Mouse (Mus musculus) heart, postnatal 0 days (tissue): ENCODE measurements around the gene Map2k5. TPM values are rescaled to one million over a fixed set of nuclear protein-coding genes. Genes with fewer than 3 reads are reported as not detected.

Experiments
- ATAC-seq: fragments of 200-750 bp; cut with Nextera tagmentation; 2 replicates; pipeline ENCODE4 v1.8.0; 2017; ENCODE audit warnings: low read depth, moderate number of reproducible peaks, moderate library complexity; ENCODE audit not compliant: insufficient read depth
- DNase-seq: peaks from one replicate; pipeline ENCODE4 v3.0.0-alpha.2; 2016; ENCODE audit warnings: low spot score
- H3K27ac ChIP-seq: fragments of 300-500 bp; sonication (generic); 2 replicates; pipeline ENCODE4 v1.5.1; 2014; ENCODE audit warnings: low read depth, mild to moderate bottlenecking
- H3K27me3 ChIP-seq: fragments of 300-500 bp; sonication (generic); 2 replicates; pipeline ENCODE4 v1.6.1; 2014; ENCODE audit warnings: low read length, mixed read lengths; ENCODE audit not compliant: control insufficient read depth, insufficient read depth
- H3K36me3 ChIP-seq: fragments of 300-500 bp; sonication (generic); replicated peaks from 2 replicates; pipeline ENCODE4 v1.6.1; 2014; ENCODE audit warnings: low read length, mixed read lengths; ENCODE audit not compliant: control insufficient read depth, insufficient read depth
- H3K4me1 ChIP-seq: fragments of 300-500 bp; sonication (generic); 2 replicates; pipeline ENCODE4 v1.6.1; 2014; ENCODE audit warnings: antibody characterized with exemption; ENCODE audit not compliant: control insufficient read depth, insufficient read depth
- H3K4me2 ChIP-seq: fragments of 300-500 bp; sonication (generic); 2 replicates; pipeline ENCODE4 v1.6.1; 2014; ENCODE audit warnings: low read depth, mild to moderate bottlenecking, low read length, moderate library complexity
- H3K4me3 ChIP-seq: fragments of 300-500 bp; sonication (generic); 2 replicates; pipeline ENCODE4 v1.5.1; 2014; ENCODE audit warnings: low read depth, low read length
- H3K9ac ChIP-seq: fragments of 300-500 bp; sonication (generic); replicated peaks from 2 replicates; pipeline ENCODE4 v1.6.1; 2014; ENCODE audit warnings: low read depth, low read length, mixed read lengths
- H3K9me3 ChIP-seq: fragments of 300-500 bp; sonication (generic); replicated peaks from 2 replicates; pipeline ENCODE4 v1.6.1; 2016; ENCODE audit warnings: low read length; ENCODE audit not compliant: control insufficient read depth
- CTCF ChIP-seq: IDR thresholded peaks from 2 replicates; pipeline ENCODE4 v1.5.1; 2016; ENCODE audit warnings: antibody characterized with exemption, control low read depth, low read depth
- EP300 ChIP-seq: IDR thresholded peaks from 2 replicates; pipeline ENCODE4 v1.6.1; 2016; ENCODE audit warnings: antibody characterized with exemption, low read depth
- WGBS: fragments of 180-500 bp; shearing (Covaris S2); extraction: QIAGEN DNeasy Blood & Tissue Kit; methylation state at CpG from one replicate; pipeline ENCODE4 v1.1.7; 2014; 5-methylcytosine and 5-hydroxymethylcytosine counted together
- polyA plus RNA-seq: library from polyadenylated mRNA; unstranded; fragments of >200 nt; fragmentation: Nextera tagmentation; extraction: Ambion mirVana; gene quantifications from 2 replicates; pipeline ENCODE4 v1.2.1, GENCODE M21; 2015
- total RNA-seq: library from RNA; depleted of rRNA; stranded (reverse); fragments of >200 nt; gene quantifications from 2 replicates; pipeline ENCODE4 v1.2.3, GENCODE M21; 2014; ENCODE audit warnings: low replicate concordance

The Map2k5 gene
- total and polyA plus RNA-seq, 2 experiments from 2014 or later: 22.6 to 33.9 TPM

DNA sequence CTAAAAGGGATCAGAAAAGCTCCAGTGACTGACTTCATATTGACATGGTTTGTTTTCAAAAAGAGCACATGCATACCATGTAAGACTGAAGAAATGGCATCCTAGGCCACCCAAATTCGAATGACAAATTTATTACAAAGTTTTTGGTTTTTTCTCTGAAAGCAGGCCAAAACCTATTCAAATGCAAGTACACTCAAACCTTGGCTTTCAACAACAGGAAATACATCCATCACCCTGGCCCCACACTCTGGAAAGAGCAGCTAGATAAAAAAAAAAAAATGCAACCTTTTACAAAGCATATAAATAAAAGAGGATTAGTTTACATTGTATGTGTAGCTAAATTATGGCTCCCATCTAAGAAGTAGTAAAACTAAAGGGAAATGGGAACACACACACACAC, 114.5 kb downstream of the Map2k5 start:
- no peak overlapping the region for H3K4me2 ChIP-seq
- peaks cover 9% of the 10 kb centered on the region for H3K4me1 ChIP-seq
- no peak overlapping the region for H3K4me3 ChIP-seq
- no peak for DNase-seq
- no peaks in the 10 kb centered on the region for H3K9me3 ChIP-seq
- no peaks in the 10 kb centered on the region; the same call in 1 of the 2 replicates for H3K36me3 ChIP-seq
- TF ChIP-seq EP300: no peak
- ATAC-seq: no peak
- WGBS: 66% methylated on average over 1 of the region's 1 CpGs
- no peaks in the 10 kb centered on the region for H3K27me3 ChIP-seq
- no peak overlapping the region for H3K9ac ChIP-seq
- H3K27ac ChIP-seq: no peak overlapping the region

DNA sequence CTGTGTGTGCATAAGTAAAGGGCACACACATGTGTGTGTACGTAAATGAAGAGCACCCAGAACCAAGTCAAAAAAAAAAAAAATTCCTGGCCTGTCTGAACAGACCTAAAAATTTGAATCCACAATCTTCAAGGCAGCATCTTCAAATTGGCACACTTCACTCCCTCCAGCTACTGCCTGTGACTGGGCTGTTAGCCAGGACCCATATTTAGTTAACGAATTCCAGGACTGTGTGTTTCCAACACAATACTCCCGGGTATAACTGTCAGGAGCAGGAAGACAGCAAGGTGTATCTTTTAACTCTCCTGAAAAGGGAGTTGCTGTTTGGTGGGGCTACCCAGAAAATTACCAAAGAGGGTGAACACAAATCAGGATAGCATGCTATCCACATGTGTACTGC, 118.9 kb downstream of the Map2k5 start:
- DNase-seq: peak; percentile 31
- peak; percentile 49 for ATAC-seq
- H3K9me3 ChIP-seq: no peaks in the 10 kb centered on the region
- 31% methylated on average over 3 of the region's 3 CpGs for WGBS
- peaks cover 16% of the 10 kb centered on the region for H3K36me3 ChIP-seq
- no peak overlapping the region for H3K4me3 ChIP-seq
- no peak overlapping the region for H3K27ac ChIP-seq
- TF ChIP-seq CTCF: no peak
- TF ChIP-seq EP300: no peak
- peaks cover 9% of the 10 kb centered on the region for H3K4me1 ChIP-seq
- H3K4me2 ChIP-seq: no peak overlapping the region
- H3K9ac ChIP-seq: no peak overlapping the region
- H3K27me3 ChIP-seq: no peaks in the 10 kb centered on the region

DNA sequence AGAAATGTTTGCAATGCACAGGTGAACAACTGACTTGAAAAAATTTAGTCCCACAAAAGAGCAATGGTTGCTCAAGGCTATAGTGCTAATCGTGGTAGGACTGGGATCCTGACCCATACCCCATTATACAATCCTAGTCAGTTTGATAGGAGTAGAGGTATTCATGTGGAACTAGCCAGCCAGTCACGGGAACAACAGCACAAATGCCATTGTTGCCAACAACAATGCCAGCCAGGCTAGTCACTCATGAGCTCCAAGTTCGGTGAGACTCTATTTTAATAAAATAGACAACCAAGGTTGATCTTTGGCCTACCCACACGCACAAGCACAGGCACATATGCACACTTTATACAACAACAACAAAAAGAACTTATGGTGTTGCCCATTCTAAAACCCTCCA, 120.0 kb downstream of the Map2k5 start:
- peaks cover 9% of the 10 kb centered on the region for H3K4me1 ChIP-seq
- no peak for ATAC-seq
- H3K9me3 ChIP-seq: no peaks in the 10 kb centered on the region
- H3K4me2 ChIP-seq: no peak overlapping the region
- no peak overlapping the region for H3K9ac ChIP-seq
- no peak overlapping the region for H3K4me3 ChIP-seq
- 86% methylated on average over 4 of the region's 4 CpGs for WGBS
- H3K27me3 ChIP-seq: no peaks in the 10 kb centered on the region
- H3K27ac ChIP-seq: no peak overlapping the region
- no peak for DNase-seq
- TF ChIP-seq EP300 (no peak), CTCF (no peak)
- H3K36me3 ChIP-seq: peaks cover 16% of the 10 kb centered on the region

DNA sequence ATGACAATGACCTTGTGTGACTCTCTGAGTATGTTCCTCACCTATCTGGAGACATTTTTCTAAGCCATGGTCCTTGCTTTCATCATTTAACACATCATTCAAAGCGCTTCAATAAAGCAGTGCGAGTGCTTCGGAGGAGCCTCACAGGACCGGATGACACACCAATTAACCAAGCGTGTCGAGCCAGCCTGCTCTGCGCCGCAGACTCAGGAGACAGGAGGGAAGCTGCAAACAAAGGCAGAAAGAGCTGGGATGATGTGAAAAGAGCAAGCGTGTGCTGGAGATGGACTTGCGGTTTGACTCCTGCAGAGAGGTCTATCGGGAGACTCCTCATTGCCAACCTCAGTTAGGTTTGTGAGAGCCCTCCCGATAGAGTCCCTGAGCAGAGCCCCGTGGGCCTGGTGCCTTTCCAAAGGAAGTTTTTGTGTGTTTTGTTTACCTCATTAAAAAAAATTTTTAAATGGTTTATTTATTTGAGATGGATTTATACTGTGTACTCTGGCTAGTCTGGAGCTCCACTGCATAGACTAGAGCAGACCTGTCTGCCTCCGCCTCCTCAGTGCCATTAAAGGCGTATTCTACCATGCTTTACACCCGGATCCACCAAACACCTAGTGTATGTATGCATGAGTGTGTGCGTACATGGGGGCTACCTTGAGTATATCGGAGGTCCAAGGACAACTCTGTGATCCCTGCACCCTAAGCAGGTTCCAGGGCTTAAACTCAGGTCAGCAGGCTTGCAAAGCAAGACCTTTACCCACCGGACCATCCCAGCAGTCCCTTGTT, 126.7 kb downstream of the Map2k5 start:
- H3K4me1 ChIP-seq: no peaks in the 10 kb centered on the region
- H3K9me3 ChIP-seq: no peaks in the 10 kb centered on the region
- TF ChIP-seq EP300: no peak
- no peak for TF ChIP-seq CTCF
- no peak overlapping the region for H3K27ac ChIP-seq
- no peak overlapping the region for H3K4me2 ChIP-seq
- ATAC-seq (no peak), DNase-seq (no peak)
- no peaks in the 10 kb centered on the region for H3K27me3 ChIP-seq
- 90% methylated on average over 19 of the region's 19 CpGs for WGBS
- no peak overlapping the region for H3K4me3 ChIP-seq
- no peak overlapping the region for H3K9ac ChIP-seq
- H3K36me3 ChIP-seq: peaks cover 42% of the 10 kb centered on the region; the same call in 1 of the 2 replicates

DNA sequence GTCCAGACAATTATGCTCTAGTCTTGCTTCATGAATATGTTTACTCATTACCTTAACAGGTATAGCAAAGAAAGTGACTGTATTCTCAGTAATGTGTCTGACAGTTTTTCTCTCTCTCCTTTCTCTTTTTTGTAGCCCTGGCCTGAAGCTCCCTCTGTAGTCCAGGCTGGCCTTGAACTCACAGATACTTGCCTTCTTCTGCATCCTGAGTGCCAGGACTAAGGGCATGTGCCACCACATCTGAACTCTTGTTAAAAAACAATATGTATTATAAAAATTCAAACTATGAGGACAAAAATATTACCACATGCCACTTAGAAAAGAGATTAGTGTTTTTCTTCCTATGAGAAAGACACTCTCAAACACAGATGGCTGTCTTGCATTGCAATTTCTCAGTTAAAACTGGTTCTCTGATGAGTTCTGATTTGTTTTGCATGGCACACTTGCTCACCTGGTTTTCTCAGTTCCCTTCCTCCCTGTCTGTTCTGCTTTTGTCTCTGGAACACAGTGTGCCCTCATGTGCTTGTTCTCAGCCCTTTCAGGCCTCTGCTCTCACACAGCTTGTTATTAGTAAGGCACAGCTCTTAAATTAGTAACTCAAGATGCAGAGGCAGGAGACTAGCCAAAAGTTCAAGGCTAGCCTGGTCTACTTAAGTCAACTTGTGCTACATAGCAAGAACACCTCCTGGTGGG, 129.5 kb downstream of the Map2k5 start:
- Histone ChIP-seq H3K4me3 (no peak overlapping the region), H3K36me3 (peaks cover 50% of the 10 kb centered on the region; the same call in 1 of the 2 replicates), H3K4me2 (no peak overlapping the region), H3K27me3 (no peaks in the 10 kb centered on the region), H3K27ac (no peak overlapping the region), H3K4me1 (no peaks in the 10 kb centered on the region), H3K9me3 (no peaks in the 10 kb centered on the region), H3K9ac (no peak overlapping the region)
- no peak for DNase-seq
- TF ChIP-seq CTCF (no peak), EP300 (no peak)
- ATAC-seq: no peak
